Mouse (Mus musculus) cerebellum, adult 11 months (tissue): Measurements from ENCODE around the gene Prcd.
"Not testable (repeated sequence)": the region's sequence is repeated elsewhere in the genome, so short reads cannot be mapped to it uniquely, and the experiment has no call there.

ENCODE experiments used
- DNase-seq: peaks from one replicate; pipeline ENCODE4 v3.0.0; 2022

Prcd gene

GRCm38 (mm10) chr11:116669787-116670365 lies 16.5 kb downstream of the Prcd start:
- DNase-seq: no peak

GRCm38 (mm10) chr11:116670386-116670785 lies 17.1 kb downstream of the Prcd start:
- no peak for DNase-seq

GRCm38 (mm10) chr11:116671112-116671844 lies 17.9 kb downstream of the Prcd start:
- peak; percentile 96 for DNase-seq

GRCm38 (mm10) chr11:116671845-116672434 lies 18.6 kb downstream of the Prcd start:
- no peak for DNase-seq

GRCm38 (mm10) chr11:116672595-116672994 lies 19.3 kb downstream of the Prcd start:
- no peak for DNase-seq

- DNase-seq: no peak
These were observed 20.1 kb downstream of the Prcd start for GRCm38 (mm10) chr11:116673410-116673809.

GRCm38 (mm10) chr11:116674616-116675379 lies 21.5 kb downstream of the Prcd start:
- no peak for DNase-seq

- not testable (repeated sequence) for DNase-seq
These were observed 22.1 kb downstream of the Prcd start for GRCm38 (mm10) chr11:116675429-116675828.

GRCm38 (mm10) chr11:116676175-116676976 lies 23.0 kb downstream of the Prcd start:
- DNase-seq: no peak

GRCm38 (mm10) chr11:116677711-116678441 lies 24.5 kb downstream of the Prcd start:
- no peak for DNase-seq

- DNase-seq: no peak
These were observed 25.8 kb downstream of the Prcd start for GRCm38 (mm10) chr11:116679148-116679547.

- no peak for DNase-seq
These were observed 27.2 kb downstream of the Prcd start for GRCm38 (mm10) chr11:116680321-116681091.

GRCm38 (mm10) chr11:116681147-116681546 lies 27.8 kb downstream of the Prcd start:
- no peak for DNase-seq

- no peak for DNase-seq
These were observed 29.3 kb downstream of the Prcd start for GRCm38 (mm10) chr11:116682501-116683144.

- DNase-seq: no peak
These were observed 30.4 kb downstream of the Prcd start for GRCm38 (mm10) chr11:116683777-116684176.

- DNase-seq: no peak
These were observed 32.4 kb downstream of the Prcd start for GRCm38 (mm10) chr11:116685729-116686128.

- DNase-seq: no peak
These were observed 34.6 kb downstream of the Prcd start for GRCm38 (mm10) chr11:116687897-116688296.

- no peak for DNase-seq
These were observed 36.3 kb downstream of the Prcd start for GRCm38 (mm10) chr11:116689622-116690021.

- DNase-seq: no peak
These were observed 37.6 kb downstream of the Prcd start for GRCm38 (mm10) chr11:116690701-116691575.

- no peak for DNase-seq
These were observed 40.5 kb downstream of the Prcd start for GRCm38 (mm10) chr11:116693899-116694249.
